Mouse (Mus musculus): ENCODE measurements around the gene Fbxo7. TPM values are rescaled to one million over a fixed set of nuclear protein-coding genes. Genes with fewer than 3 reads are reported as not detected.
A peak's percentile ranks its signal among the peaks of the same experiment; 100 is the strongest.

Fbxo7 gene
- polyA plus RNA-seq, 1 experiment = 6.9 TPM

- TF ChIP-seq MYOD1 (IDR thresholded peaks at IDR 0.05; ENCODE audit: control insufficient read depth in 1 of 3, insufficient read length in 2 of 3, low read depth in 2 of 3) = peak in 2 of 3 experiments; percentile 77 to 85
- no peak for TF ChIP-seq REST (IDR thresholded peaks at IDR 0.05; ENCODE audit: insufficient read depth, insufficient read length)
- TF ChIP-seq TCF12 (IDR thresholded peaks at IDR 0.05; ENCODE audit: insufficient read depth, poor library complexity, severe bottlenecking) = no peak
- no peak for TF ChIP-seq POLR2A (IDR thresholded peaks at IDR 0.05; ENCODE audit: insufficient read length, low read depth)
- no peak for TF ChIP-seq POLR2AphosphoS2 (IDR thresholded peaks at IDR 0.05; ENCODE audit: insufficient read length, low read depth)
- TF ChIP-seq CEBPB (IDR thresholded peaks at IDR 0.05; ENCODE audit: insufficient read depth, poor library complexity, severe bottlenecking) = no peak
- peak; percentile 36 for TF ChIP-seq TCF3 (IDR thresholded peaks at IDR 0.05; ENCODE audit: insufficient read length, low read depth)
- TF ChIP-seq MAX (IDR thresholded peaks at IDR 0.05; ENCODE audit: low read depth) = no peak
- TF ChIP-seq SRF (IDR thresholded peaks at IDR 0.05; ENCODE audit: control insufficient read depth, insufficient read length, low read depth) = no peak
- no peak for TF ChIP-seq USF1 (IDR thresholded peaks at IDR 0.05; ENCODE audit: low read depth)
- no peak for TF ChIP-seq E2F4 (IDR thresholded peaks at IDR 0.05; ENCODE audit: insufficient read depth)
- peak in 2 of 3 experiments; percentile 78 to 92 for TF ChIP-seq MYOG (IDR thresholded peaks at IDR 0.05; ENCODE audit: control insufficient read depth in 1 of 3, insufficient read depth in 1 of 3, insufficient read length in 2 of 3, low read depth in 2 of 3)
- Histone ChIP-seq H3K27me3 (ENCODE audit: control insufficient read depth, insufficient read depth, insufficient read length) (no peaks in the 10 kb centered on the region), H3K79me2 (ENCODE audit: control insufficient read depth, insufficient read depth) (no peaks in the 10 kb centered on the region), H3K36me3 (ENCODE audit: control insufficient read depth, insufficient read depth) (no peaks in the 10 kb centered on the region), H3K4me3 (no peak overlapping the region), H3ac (ENCODE audit: control insufficient read depth, insufficient read length) (no peak overlapping the region), H3K4me2 (ENCODE audit: low read depth) (no peak overlapping the region)
Observed at GRCm38 (mm10) chr10:86067911-86068310, 46.1 kb downstream of the Fbxo7 start.

GRCm38 (mm10) chr10:86069341-86069740, 47.6 kb downstream of the Fbxo7 start:
- no peaks in the 10 kb centered on the region for H3K79me2 ChIP-seq (ENCODE audit: control insufficient read depth, insufficient read depth)
- no peak overlapping the region for H3ac ChIP-seq (ENCODE audit: control insufficient read depth, insufficient read length)
- TF ChIP-seq SRF (IDR thresholded peaks at IDR 0.05; ENCODE audit: control insufficient read depth, insufficient read length, low read depth) (no peak), POLR2AphosphoS2 (IDR thresholded peaks at IDR 0.05; ENCODE audit: insufficient read length, low read depth) (no peak), MYOD1 (IDR thresholded peaks at IDR 0.05; ENCODE audit: control insufficient read depth in 1 of 3, insufficient read length in 2 of 3, low read depth in 2 of 3) (no peak), MYOG (IDR thresholded peaks at IDR 0.05; ENCODE audit: control insufficient read depth in 1 of 3, insufficient read depth in 1 of 3, insufficient read length in 2 of 3, low read depth in 2 of 3) (no peak), USF1 (IDR thresholded peaks at IDR 0.05; ENCODE audit: low read depth) (no peak), E2F4 (IDR thresholded peaks at IDR 0.05; ENCODE audit: insufficient read depth) (no peak), MAX (IDR thresholded peaks at IDR 0.05; ENCODE audit: low read depth) (no peak), TCF12 (IDR thresholded peaks at IDR 0.05; ENCODE audit: insufficient read depth, poor library complexity, severe bottlenecking) (no peak), REST (IDR thresholded peaks at IDR 0.05; ENCODE audit: insufficient read depth, insufficient read length) (no peak), CEBPB (IDR thresholded peaks at IDR 0.05; ENCODE audit: insufficient read depth, poor library complexity, severe bottlenecking) (no peak), TCF3 (IDR thresholded peaks at IDR 0.05; ENCODE audit: insufficient read length, low read depth) (no peak), POLR2A (IDR thresholded peaks at IDR 0.05; ENCODE audit: insufficient read length, low read depth) (no peak)
- H3K27me3 ChIP-seq (ENCODE audit: control insufficient read depth, insufficient read depth, insufficient read length) = no peaks in the 10 kb centered on the region
- no peak overlapping the region for H3K4me2 ChIP-seq (ENCODE audit: low read depth)
- H3K36me3 ChIP-seq (ENCODE audit: control insufficient read depth, insufficient read depth) = no peaks in the 10 kb centered on the region
- H3K4me3 ChIP-seq = no peak overlapping the region

DNA sequence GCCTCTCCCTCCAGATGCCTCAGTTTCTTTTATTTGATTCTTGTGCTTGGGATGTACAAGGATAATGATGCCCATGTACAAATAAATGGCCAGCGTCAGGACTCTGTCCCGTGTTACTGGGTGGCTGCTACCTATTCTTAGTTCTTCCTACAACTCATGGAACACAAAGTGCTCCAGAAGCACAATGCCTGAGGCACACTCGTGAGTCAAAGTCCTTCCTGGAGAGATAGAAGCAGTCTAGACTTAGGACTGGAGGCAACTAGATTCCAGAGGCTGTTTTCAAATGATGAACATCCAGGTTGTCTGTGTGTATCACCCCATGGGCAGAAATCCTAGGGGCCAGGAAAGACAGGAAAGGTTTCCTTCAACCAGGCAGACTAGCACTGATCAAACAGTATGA, 49.0 kb downstream of the Fbxo7 start:
- no peak overlapping the region for H3K4me3 ChIP-seq
- TF ChIP-seq TCF12 (IDR thresholded peaks at IDR 0.05; ENCODE audit: insufficient read depth, poor library complexity, severe bottlenecking) = no peak
- no peak for TF ChIP-seq MYOG (IDR thresholded peaks at IDR 0.05; ENCODE audit: control insufficient read depth in 1 of 3, insufficient read depth in 1 of 3, insufficient read length in 2 of 3, low read depth in 2 of 3)
- no peak for TF ChIP-seq POLR2A (IDR thresholded peaks at IDR 0.05; ENCODE audit: insufficient read length, low read depth)
- TF ChIP-seq E2F4 (IDR thresholded peaks at IDR 0.05; ENCODE audit: insufficient read depth) = no peak
- TF ChIP-seq USF1 (IDR thresholded peaks at IDR 0.05; ENCODE audit: low read depth) = no peak
- H3K36me3 ChIP-seq (ENCODE audit: control insufficient read depth, insufficient read depth) = no peaks in the 10 kb centered on the region
- no peaks in the 10 kb centered on the region for H3K79me2 ChIP-seq (ENCODE audit: control insufficient read depth, insufficient read depth)
- H3K27me3 ChIP-seq (ENCODE audit: control insufficient read depth, insufficient read depth, insufficient read length) = no peaks in the 10 kb centered on the region
- H3K4me2 ChIP-seq (ENCODE audit: low read depth) = no peak overlapping the region
- no peak overlapping the region for H3ac ChIP-seq (ENCODE audit: control insufficient read depth, insufficient read length)

- H3K4me3 ChIP-seq = no peak overlapping the region
Observed at GRCm38 (mm10) chr10:86074134-86074533, 52.4 kb downstream of the Fbxo7 start.

More at GRCm38 (mm10) chr10:86074134-86074533, 52.4 kb downstream of the Fbxo7 start:
- Histone ChIP-seq H3K4me2 (ENCODE audit: low read depth) (no peak overlapping the region), H3K27me3 (ENCODE audit: control insufficient read depth, insufficient read depth, insufficient read length) (no peaks in the 10 kb centered on the region), H3K79me2 (ENCODE audit: control insufficient read depth, insufficient read depth) (no peaks in the 10 kb centered on the region), H3K36me3 (ENCODE audit: control insufficient read depth, insufficient read depth) (no peaks in the 10 kb centered on the region), H3ac (ENCODE audit: control insufficient read depth, insufficient read length) (no peak overlapping the region)
- TF ChIP-seq MYOD1 (IDR thresholded peaks at IDR 0.05; ENCODE audit: control insufficient read depth in 1 of 3, insufficient read length in 2 of 3, low read depth in 2 of 3) (no peak), USF1 (IDR thresholded peaks at IDR 0.05; ENCODE audit: low read depth) (no peak), POLR2A (IDR thresholded peaks at IDR 0.05; ENCODE audit: insufficient read length, low read depth) (no peak), SRF (IDR thresholded peaks at IDR 0.05; ENCODE audit: control insufficient read depth, insufficient read length, low read depth) (no peak), TCF3 (IDR thresholded peaks at IDR 0.05; ENCODE audit: insufficient read length, low read depth) (no peak), MYOG (IDR thresholded peaks at IDR 0.05; ENCODE audit: control insufficient read depth in 1 of 3, insufficient read depth in 1 of 3, insufficient read length in 2 of 3, low read depth in 2 of 3) (no peak), TCF12 (IDR thresholded peaks at IDR 0.05; ENCODE audit: insufficient read depth, poor library complexity, severe bottlenecking) (no peak), E2F4 (IDR thresholded peaks at IDR 0.05; ENCODE audit: insufficient read depth) (no peak), CEBPB (IDR thresholded peaks at IDR 0.05; ENCODE audit: insufficient read depth, poor library complexity, severe bottlenecking) (no peak), POLR2AphosphoS2 (IDR thresholded peaks at IDR 0.05; ENCODE audit: insufficient read length, low read depth) (no peak), REST (IDR thresholded peaks at IDR 0.05; ENCODE audit: insufficient read depth, insufficient read length) (no peak), MAX (IDR thresholded peaks at IDR 0.05; ENCODE audit: low read depth) (no peak)
